Mouse (Mus musculus): ENCODE results near the gene Phxr2.

The Phxr2 gene

GRCm38 (mm10) chr10:99116237-99116632 is 9.9 kb downstream of the Phxr2 start:
- no peak for TF ChIP-seq GATA4 (IDR thresholded peaks at IDR 0.05; ENCODE audit: insufficient replicate concordance, low read length)

GRCm38 (mm10) chr10:99115471-99116236 is 10.5 kb downstream of the Phxr2 start:
- TF ChIP-seq GATA4 (IDR thresholded peaks at IDR 0.05; ENCODE audit: insufficient replicate concordance, low read length): no peak

GRCm38 (mm10) chr10:99114295-99114694 is 11.8 kb downstream of the Phxr2 start:
- no peak for TF ChIP-seq GATA4 (IDR thresholded peaks at IDR 0.05; ENCODE audit: insufficient replicate concordance, low read length)

- no peak for TF ChIP-seq GATA4 (IDR thresholded peaks at IDR 0.05; ENCODE audit: insufficient replicate concordance, low read length)
These were observed 12.6 kb downstream of the Phxr2 start for GRCm38 (mm10) chr10:99113533-99113932.

GRCm38 (mm10) chr10:99108431-99108982 is 17.6 kb downstream of the Phxr2 start:
- TF ChIP-seq GATA4 (IDR thresholded peaks at IDR 0.05; ENCODE audit: insufficient replicate concordance, low read length): no peak

- no peak for TF ChIP-seq GATA4 (IDR thresholded peaks at IDR 0.05; ENCODE audit: insufficient replicate concordance, low read length)
These were observed 18.2 kb downstream of the Phxr2 start, which contains the start of gene Galnt4 for GRCm38 (mm10) chr10:99107964-99108363. Gene Galnt4, plus strand, starts transcription at chr10:99108159.

GRCm38 (mm10) chr10:99106703-99107631 is 19.2 kb downstream of the Phxr2 start, which contains the start of gene Poc1b:
Gene Poc1b, plus strand, starts transcription at chr10:99107036.
- no peak for TF ChIP-seq GATA4 (IDR thresholded peaks at IDR 0.05; ENCODE audit: insufficient replicate concordance, low read length)

GRCm38 (mm10) chr10:99106311-99106702 is 19.8 kb downstream of the Phxr2 start:
- TF ChIP-seq GATA4 (IDR thresholded peaks at IDR 0.05; ENCODE audit: insufficient replicate concordance, low read length): no peak

GRCm38 (mm10) chr10:99105522-99105921 is 20.6 kb downstream of the Phxr2 start:
- TF ChIP-seq GATA4 (IDR thresholded peaks at IDR 0.05; ENCODE audit: insufficient replicate concordance, low read length): no peak

- no peak for TF ChIP-seq GATA4 (IDR thresholded peaks at IDR 0.05; ENCODE audit: insufficient replicate concordance, low read length)
These were observed 28.8 kb downstream of the Phxr2 start for GRCm38 (mm10) chr10:99097374-99097773.

- TF ChIP-seq GATA4 (IDR thresholded peaks at IDR 0.05; ENCODE audit: insufficient replicate concordance, low read length): no peak
These were observed 31.0 kb downstream of the Phxr2 start for GRCm38 (mm10) chr10:99095114-99095513.

- no peak for TF ChIP-seq GATA4 (IDR thresholded peaks at IDR 0.05; ENCODE audit: insufficient replicate concordance, low read length)
These were observed 32.8 kb downstream of the Phxr2 start for GRCm38 (mm10) chr10:99093364-99093763.

GRCm38 (mm10) chr10:99089906-99090305 is 36.2 kb downstream of the Phxr2 start:
- no peak for TF ChIP-seq GATA4 (IDR thresholded peaks at IDR 0.05; ENCODE audit: insufficient replicate concordance, low read length)

GRCm38 (mm10) chr10:99086029-99086428 is 40.1 kb downstream of the Phxr2 start:
- no peak for TF ChIP-seq GATA4 (IDR thresholded peaks at IDR 0.05; ENCODE audit: insufficient replicate concordance, low read length)

- TF ChIP-seq GATA4 (IDR thresholded peaks at IDR 0.05; ENCODE audit: insufficient replicate concordance, low read length): no peak
These were observed 40.9 kb downstream of the Phxr2 start for GRCm38 (mm10) chr10:99085240-99085587.

Measured in liver, adult (tissue).